Mouse (Mus musculus) lung, embryonic 15.5 days (tissue): ENCODE measurements around the gene Gm10198. TPM values are rescaled to one million over a fixed set of nuclear protein-coding genes. Genes with fewer than 3 reads are reported as not detected.

ENCODE experiments used
- ATAC-seq: fragments of 200-750 bp; cut with Nextera tagmentation; 2 replicates; pipeline ENCODE4 v1.8.0; 2017; ENCODE audit warnings: moderate number of reproducible peaks, borderline replicate concordance; ENCODE audit not compliant: low FRiP score, low TSS enrichment; ENCODE audit errors: extremely low read depth
- H3K27ac ChIP-seq: fragments of 300-500 bp; sonication (generic); 2 replicates; pipeline ENCODE4 v1.5.1; 2015; ENCODE audit warnings: moderate library complexity, mild to moderate bottlenecking, inconsistent platforms
- H3K27me3 ChIP-seq: fragments of 300-500 bp; sonication (generic); 2 replicates; pipeline ENCODE4 v1.6.1; 2015; ENCODE audit warnings: inconsistent platforms
- H3K36me3 ChIP-seq: fragments of 300-500 bp; sonication (generic); 2 replicates; pipeline ENCODE4 v1.6.1; 2015; ENCODE audit warnings: inconsistent platforms
- H3K4me1 ChIP-seq: fragments of 300-500 bp; sonication (generic); 2 replicates; pipeline ENCODE4 v1.6.1; 2015; ENCODE audit warnings: inconsistent platforms
- H3K4me2 ChIP-seq: fragments of 300-500 bp; sonication (generic); 2 replicates; pipeline ENCODE4 v1.6.1; 2015; ENCODE audit warnings: inconsistent platforms, mild to moderate bottlenecking, moderate library complexity
- H3K4me3 ChIP-seq: fragments of 300-500 bp; sonication (generic); 2 replicates; pipeline ENCODE4 v1.5.1; 2015; ENCODE audit warnings: mild to moderate bottlenecking, inconsistent platforms
- H3K9ac ChIP-seq: fragments of 300-500 bp; sonication (generic); 2 replicates; pipeline ENCODE4 v1.6.1; 2015; ENCODE audit warnings: inconsistent platforms
- H3K9me3 ChIP-seq: fragments of 300-500 bp; sonication (generic); 2 replicates; pipeline ENCODE4 v1.6.1; 2016; ENCODE audit warnings: inconsistent platforms
- WGBS: fragments of 180-500 bp; shearing (Covaris S2); methylation state at CpG from one replicate; pipeline ENCODE4 v1.1.7; 2015; 5-methylcytosine and 5-hydroxymethylcytosine counted together
- polyA plus RNA-seq: library from polyadenylated mRNA; unstranded; fragments of >200 nt; fragmentation: Nextera tagmentation; extraction: Ambion mirVana; gene quantifications from 2 replicates; pipeline ENCODE4 v1.2.1, GENCODE M21; 2015

The Gm10198 gene
- polyA plus RNA-seq, 1 experiment from 2014 or later: not detected

DNA sequence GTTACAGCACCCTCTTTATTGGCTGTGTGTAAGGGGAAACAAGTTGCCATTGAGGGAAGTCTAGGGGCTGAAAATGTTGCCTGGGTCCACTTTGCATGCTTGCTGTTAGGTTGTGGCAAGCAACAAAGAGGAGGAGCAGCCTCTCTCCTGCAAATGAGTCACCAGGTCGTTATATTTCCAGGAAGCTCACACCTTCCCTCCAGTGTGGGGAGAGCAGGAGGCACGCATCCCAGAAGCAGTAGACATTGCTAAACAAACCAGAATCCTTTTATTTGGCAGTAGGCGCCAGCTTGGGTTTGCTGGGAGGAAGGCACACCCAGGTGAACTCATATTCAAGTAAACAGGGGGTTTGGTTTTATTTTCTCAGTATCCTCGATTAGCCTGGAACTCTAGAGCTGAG lies 8.8 kb downstream of the Gm10198 start:
- H3K36me3 ChIP-seq: no peaks in the 10 kb centered on the region
- no peak overlapping the region for H3K4me3 ChIP-seq
- H3K27me3 ChIP-seq: no peaks in the 10 kb centered on the region
- H3K9ac ChIP-seq: no peak overlapping the region
- H3K9me3 ChIP-seq: no peaks in the 10 kb centered on the region
- no peaks in the 10 kb centered on the region for H3K4me1 ChIP-seq
- no peak overlapping the region for H3K27ac ChIP-seq
- WGBS: 66% methylated on average over 4 of the region's 4 CpGs
- no peak for ATAC-seq
- no peak overlapping the region for H3K4me2 ChIP-seq

DNA sequence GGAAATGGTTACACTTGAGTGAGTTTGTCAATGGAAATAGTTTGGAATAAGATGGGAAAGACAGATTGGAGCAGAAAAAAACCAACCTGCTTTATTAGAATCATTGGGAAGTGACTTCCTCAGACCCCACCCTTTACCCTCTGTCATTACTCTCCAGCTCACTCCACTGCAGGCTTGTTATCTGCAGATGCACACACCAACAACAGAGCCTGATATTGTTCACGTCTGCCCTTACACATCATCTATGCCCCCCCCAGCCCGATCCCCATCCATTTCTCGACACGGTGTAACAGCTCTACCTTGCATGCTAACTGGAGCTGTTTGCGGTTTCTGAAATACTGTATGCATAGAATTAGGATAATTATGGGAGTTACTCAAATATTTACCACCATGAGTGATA lies 12.2 kb downstream of the Gm10198 start:
- no peak overlapping the region for H3K4me2 ChIP-seq
- H3K36me3 ChIP-seq: no peaks in the 10 kb centered on the region
- no peak overlapping the region for H3K4me3 ChIP-seq
- no peak for ATAC-seq
- no peaks in the 10 kb centered on the region for H3K9me3 ChIP-seq
- H3K27me3 ChIP-seq: no peaks in the 10 kb centered on the region
- WGBS: 82% methylated on average over 5 of the region's 5 CpGs
- H3K9ac ChIP-seq: no peak overlapping the region
- no peak overlapping the region for H3K27ac ChIP-seq
- no peaks in the 10 kb centered on the region for H3K4me1 ChIP-seq

DNA sequence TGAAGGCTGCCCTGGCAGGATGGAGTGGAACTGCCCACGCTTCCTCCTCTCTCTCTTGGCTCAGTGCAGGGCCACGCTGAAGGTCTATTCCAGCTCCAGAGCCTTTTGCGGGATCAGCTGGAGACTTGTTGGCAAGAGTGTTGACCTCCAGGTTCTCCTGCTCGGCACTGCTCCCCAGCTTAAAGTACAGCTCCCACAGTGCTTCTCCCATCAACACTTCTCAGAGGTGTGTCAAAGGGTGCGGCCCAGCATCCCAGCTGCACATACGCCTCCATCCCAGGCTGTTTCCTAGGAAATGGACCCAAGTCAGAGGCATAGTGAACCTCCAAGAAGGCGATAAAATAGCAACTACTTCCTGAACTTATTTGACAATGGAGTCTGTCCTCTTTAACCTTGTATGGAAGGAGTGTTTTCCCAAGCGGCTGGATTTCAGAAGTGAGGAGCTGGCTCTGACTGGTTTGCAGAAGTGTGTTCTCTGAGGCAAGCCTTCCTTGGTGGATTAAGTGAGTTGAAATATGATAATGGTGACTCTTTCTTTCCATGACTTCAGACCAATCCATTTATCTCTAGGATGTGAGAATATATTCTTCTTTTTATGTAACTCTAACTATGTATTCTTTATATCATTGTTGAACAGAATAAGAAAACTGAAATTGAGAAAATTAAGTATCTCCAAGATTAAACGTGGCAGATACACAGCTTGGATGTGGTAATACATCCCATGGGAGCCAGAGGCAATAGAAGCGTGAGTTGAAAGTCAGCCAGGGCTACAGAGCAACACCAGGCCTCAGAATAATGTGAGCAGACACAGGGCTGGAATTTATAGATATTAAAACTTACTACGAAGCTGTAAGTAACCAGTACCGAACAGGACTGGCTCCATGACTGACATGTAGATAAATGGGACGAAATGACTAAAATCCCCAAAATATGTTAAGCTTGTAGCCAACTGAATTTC lies 23.9 kb downstream of the Gm10198 start:
- Histone ChIP-seq H3K9me3 (no peaks in the 10 kb centered on the region), H3K36me3 (no peaks in the 10 kb centered on the region), H3K4me2 (no peak overlapping the region), H3K27ac (no peak overlapping the region), H3K4me1 (no peaks in the 10 kb centered on the region), H3K27me3 (no peaks in the 10 kb centered on the region), H3K4me3 (no peak overlapping the region), H3K9ac (no peak overlapping the region)
- no peak for ATAC-seq
- WGBS: 77% methylated on average over 13 of the region's 13 CpGs

DNA sequence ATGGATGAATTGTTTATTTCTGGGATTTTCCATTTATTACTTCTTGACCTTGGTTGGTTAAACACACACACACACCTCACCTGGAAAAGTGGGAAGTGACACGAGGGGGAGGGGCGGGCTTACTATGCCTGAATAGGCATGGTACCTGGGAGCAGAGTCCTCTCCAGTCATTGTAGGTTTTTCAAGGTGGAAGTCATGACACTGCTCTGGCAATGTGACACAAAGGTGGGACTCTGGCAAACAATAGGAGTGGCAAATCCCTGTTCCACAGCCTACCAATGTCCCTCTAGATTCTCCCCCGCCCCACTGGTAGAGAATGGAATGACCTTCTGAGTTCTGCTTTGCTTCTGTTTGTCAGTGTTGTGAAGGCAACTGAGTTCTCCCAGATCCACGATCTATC lies 27.8 kb downstream of the Gm10198 start:
- no peaks in the 10 kb centered on the region for H3K27me3 ChIP-seq
- no peak overlapping the region for H3K27ac ChIP-seq
- H3K9ac ChIP-seq: no peak overlapping the region
- no peaks in the 10 kb centered on the region for H3K4me1 ChIP-seq
- no peaks in the 10 kb centered on the region for H3K9me3 ChIP-seq
- WGBS: 83% methylated on average over 4 of the region's 4 CpGs
- no peak overlapping the region for H3K4me3 ChIP-seq
- H3K36me3 ChIP-seq: no peaks in the 10 kb centered on the region
- no peak for ATAC-seq
- no peak overlapping the region for H3K4me2 ChIP-seq

DNA sequence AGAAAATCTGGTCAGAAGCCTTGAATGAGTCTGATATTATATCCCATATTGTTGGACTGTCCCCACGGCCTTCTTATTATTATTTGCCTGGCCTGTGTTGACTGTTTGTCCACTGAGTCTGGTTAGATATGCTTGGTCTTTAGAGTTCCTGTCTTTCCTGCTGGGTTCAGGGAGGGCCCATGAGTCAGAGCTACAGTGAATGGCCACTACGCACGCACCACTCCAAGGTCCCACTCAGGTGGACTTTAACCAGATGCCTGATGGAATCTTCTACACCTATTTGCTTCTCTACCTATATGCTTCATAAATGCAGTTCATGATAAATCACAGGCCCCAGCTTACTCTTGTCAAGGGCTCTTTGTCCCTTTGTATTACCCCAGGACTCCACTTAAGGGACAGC lies 29.8 kb downstream of the Gm10198 start:
- WGBS: 83% methylated on average over 3 of the region's 3 CpGs
- no peaks in the 10 kb centered on the region for H3K9me3 ChIP-seq
- H3K36me3 ChIP-seq: no peaks in the 10 kb centered on the region
- no peak overlapping the region for H3K4me3 ChIP-seq
- H3K9ac ChIP-seq: no peak overlapping the region
- ATAC-seq: no peak
- H3K4me2 ChIP-seq: no peak overlapping the region
- H3K4me1 ChIP-seq: no peaks in the 10 kb centered on the region
- H3K27ac ChIP-seq: no peak overlapping the region
- H3K27me3 ChIP-seq: no peaks in the 10 kb centered on the region

DNA sequence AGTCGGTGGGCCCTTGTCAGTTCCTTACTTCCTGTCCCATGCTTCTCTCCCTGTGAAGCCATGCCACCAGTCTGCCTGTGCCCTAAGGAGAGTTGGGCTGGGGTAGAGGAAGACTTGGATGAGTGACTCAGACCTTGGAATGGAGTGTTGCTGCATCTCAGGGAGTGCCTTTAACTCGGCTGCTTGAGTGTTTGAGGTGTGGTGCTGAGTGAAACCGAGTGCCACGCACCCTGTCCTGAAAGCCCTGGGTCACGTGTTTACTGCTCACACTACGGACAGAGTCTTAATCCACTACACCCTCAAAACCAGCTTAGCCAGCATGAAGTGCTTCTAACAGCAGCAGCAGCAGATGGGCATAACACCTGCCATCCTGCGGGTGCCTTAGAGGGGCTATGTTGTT lies 30.5 kb downstream of the Gm10198 start:
- no peak for ATAC-seq
- no peak overlapping the region for H3K4me2 ChIP-seq
- H3K27me3 ChIP-seq: no peaks in the 10 kb centered on the region
- H3K4me3 ChIP-seq: no peak overlapping the region
- 59% methylated on average over 7 of the region's 7 CpGs for WGBS
- H3K27ac ChIP-seq: no peak overlapping the region
- no peaks in the 10 kb centered on the region; the same call in 1 of the 2 replicates for H3K4me1 ChIP-seq
- H3K36me3 ChIP-seq: no peaks in the 10 kb centered on the region
- no peak overlapping the region for H3K9ac ChIP-seq
- H3K9me3 ChIP-seq: no peaks in the 10 kb centered on the region

DNA sequence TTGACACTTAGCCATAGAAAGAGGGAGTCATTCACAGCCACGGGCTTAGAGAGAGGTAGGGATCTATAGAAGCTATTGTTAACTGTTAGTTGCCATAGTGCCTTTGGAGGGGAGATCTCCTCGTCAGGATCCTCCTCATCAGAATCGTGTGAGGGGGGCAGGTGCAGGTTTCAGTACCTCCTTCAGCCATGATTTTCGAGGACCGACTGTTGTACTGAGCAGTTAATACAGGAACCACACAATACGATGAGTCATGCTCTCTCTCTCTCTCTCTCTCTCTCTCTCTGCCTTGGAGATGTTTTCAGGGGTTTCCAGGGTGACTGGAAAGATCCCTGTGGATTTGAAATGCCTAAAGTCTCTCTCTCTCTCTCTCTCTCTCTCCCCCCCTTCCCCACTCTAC lies 31.5 kb downstream of the Gm10198 start:
- Histone ChIP-seq H3K9me3 (no peaks in the 10 kb centered on the region), H3K4me3 (no peak overlapping the region), H3K36me3 (no peaks in the 10 kb centered on the region), H3K27me3 (no peaks in the 10 kb centered on the region), H3K4me1 (no peaks in the 10 kb centered on the region; the same call in 1 of the 2 replicates), H3K4me2 (no peak overlapping the region), H3K27ac (no peak overlapping the region), H3K9ac (no peak overlapping the region)
- WGBS: 61% methylated on average over 6 of the region's 6 CpGs
- no peak for ATAC-seq

DNA sequence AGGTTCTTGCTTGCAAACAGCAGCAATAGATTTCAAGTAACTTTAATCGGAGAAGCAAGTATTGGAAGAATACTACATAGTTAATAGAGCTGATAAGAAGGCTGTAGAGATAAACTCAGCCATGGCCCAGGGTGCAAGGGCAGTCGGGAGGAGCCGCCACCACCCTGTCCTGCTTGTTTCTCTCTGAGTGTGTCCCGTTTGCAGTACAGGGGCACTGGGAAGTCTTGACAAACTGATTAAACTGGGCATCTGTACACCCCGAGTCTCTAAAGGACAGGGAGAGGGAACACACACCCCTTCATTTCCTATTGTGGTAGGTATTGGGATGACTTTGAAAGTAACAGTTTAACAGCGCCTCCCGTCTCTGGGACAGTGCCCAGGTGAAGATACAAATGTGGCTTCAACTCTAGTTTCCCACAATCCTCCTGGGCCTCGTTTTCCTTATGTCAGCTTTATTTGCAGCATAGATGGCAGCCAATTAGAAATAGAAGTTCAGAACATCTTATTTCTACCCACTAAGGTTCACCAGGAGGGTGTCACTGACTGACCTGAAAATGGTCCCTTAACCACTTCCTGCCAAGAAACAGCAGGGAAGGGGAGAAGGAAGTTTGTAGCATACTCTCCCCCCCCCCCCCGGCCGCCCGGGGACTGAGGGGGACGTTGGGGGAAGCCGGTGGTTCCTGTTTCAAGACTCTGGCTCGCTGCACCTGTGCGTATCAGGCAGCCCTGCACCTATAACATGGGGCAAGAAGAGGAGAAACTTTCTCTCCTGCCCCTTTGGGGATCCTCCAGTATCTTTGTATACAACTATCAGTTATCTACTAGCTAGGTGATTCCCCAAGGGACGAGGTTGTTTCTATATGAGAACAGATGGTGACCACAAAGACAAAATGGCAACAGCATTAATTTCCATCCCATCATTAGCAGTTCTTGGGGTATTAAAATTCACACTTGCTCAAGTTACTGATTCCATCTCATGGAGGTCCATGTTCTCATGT lies 41.9 kb downstream of the Gm10198 start:
- Histone ChIP-seq H3K9ac (no peak overlapping the region), H3K27ac (no peak overlapping the region), H3K27me3 (no peaks in the 10 kb centered on the region), H3K4me3 (no peak overlapping the region), H3K4me1 (no peaks in the 10 kb centered on the region), H3K4me2 (no peak overlapping the region), H3K9me3 (no peaks in the 10 kb centered on the region), H3K36me3 (no peaks in the 10 kb centered on the region)
- 76% methylated on average over 16 of the region's 16 CpGs for WGBS
- ATAC-seq: no peak

DNA sequence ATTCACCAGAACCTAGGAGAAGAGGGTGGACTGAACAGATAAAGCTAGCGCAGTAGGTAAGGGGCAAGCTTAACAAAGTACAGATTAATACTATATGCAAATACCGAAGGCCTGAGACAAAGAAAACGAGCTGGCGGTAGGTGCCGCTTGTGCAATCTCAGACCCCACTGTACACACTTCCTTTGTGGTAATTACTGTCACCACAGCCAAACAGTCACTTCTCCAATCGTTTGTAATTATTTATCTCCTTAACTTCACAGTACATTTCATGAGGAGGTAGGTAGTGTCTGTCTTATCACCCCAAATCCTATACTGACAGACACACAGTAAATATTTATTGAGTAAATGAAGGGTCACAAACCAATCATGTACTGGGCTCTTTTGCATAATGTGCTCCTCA lies 47.7 kb downstream of the Gm10198 start:
- H3K27me3 ChIP-seq: no peaks in the 10 kb centered on the region
- no peaks in the 10 kb centered on the region for H3K36me3 ChIP-seq
- no peak overlapping the region for H3K27ac ChIP-seq
- H3K9me3 ChIP-seq: no peaks in the 10 kb centered on the region
- no peak overlapping the region for H3K4me3 ChIP-seq
- WGBS: 78% methylated on average over 6 of the region's 6 CpGs
- H3K9ac ChIP-seq: no peak overlapping the region
- H3K4me2 ChIP-seq: no peak overlapping the region
- no peak for ATAC-seq
- no peaks in the 10 kb centered on the region for H3K4me1 ChIP-seq

Other genes with a start within 250 kb of the Gm10198 start
- gene Gpbp1, start 102.7 kb upstream of the Gm10198 start, polyA plus RNA-seq: 85.4 and 86.1 TPM in 2 replicates
- not detected in 2 replicates for gene Gm49496, start 42.8 kb upstream of the Gm10198 start, polyA plus RNA-seq
- 19.3 and 20.5 TPM in 2 replicates for gene Mier3, start 88.2 kb downstream of the Gm10198 start, polyA plus RNA-seq
- gene Map3k1, start 216.2 kb downstream of the Gm10198 start, polyA plus RNA-seq: 27.5 and 28.6 TPM in 2 replicates